Mouse (Mus musculus) retina, postnatal 1 day (tissue): Measurements from ENCODE around the gene Nectin4.

ENCODE experiments used
- DNase-seq: peaks from one replicate; pipeline ENCODE4 v3.0.0-alpha.2; 2012

Gene Nectin4

DNA sequence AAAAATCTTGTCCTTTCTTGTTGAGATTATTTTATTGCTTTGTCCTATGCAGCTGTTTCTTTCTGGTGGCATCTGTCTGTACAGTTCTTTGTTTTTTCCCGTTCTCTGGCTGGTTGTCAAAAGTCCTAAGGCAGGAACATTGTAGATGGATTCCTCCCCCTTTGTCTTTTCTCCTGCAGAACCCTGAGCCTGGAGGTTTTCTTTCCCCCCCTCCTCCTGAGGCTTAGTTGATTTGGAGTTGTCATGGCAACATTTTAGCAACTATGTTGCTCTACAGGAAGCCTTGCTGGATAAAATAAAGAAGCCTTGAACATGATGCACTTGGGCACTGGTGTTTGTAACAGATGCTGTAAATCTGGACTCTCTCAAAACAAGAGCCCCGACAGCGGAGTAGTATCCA is 42.5 kb downstream of the Nectin4 start:
- peak; percentile 65 for DNase-seq

DNA sequence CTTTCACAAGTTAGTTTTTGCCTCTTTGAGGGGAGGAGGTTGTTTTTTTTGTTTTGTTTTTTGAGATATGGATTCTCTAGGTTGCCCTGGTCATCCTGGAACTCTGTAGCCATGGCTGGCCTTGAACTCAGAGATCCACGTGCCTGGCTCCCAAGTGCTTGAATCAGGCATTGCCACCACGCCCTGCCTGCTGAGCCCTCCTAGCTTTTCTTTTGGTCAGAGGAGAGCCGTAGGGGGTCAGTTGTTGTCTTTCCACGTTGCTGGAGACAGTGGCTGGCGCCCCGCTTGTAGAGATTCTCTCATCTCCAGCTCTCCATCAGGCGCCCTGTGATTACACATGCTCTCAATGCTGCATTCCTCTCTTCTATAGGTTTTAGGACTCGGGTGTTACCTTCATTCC is 43.7 kb downstream of the Nectin4 start:
- no peak for DNase-seq

DNA sequence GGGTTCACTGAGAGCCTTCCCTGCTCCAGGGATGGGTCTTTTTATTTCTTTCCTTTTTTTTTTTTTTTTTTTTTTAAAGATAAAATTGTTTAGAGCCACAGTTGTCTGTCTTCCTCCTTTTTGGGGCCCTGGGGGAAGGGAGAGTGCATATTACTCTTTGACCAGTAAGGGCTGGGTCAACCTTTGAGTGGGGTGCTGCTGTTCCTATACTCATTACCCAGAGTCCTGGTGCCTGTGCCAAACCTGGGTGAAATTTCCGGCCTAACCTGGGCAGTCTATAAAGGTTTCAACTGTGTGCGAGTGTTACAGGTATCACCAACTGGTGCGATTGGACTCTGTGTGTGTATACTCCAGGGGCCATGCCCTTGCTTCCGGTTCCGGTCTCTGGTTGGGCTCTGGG is 48.8 kb downstream of the Nectin4 start, which contains the start of gene Tstd1:
Gene Tstd1 (plus strand): TSS at position 213 of the 400 bp plus-strand sequence.
- no peak for DNase-seq

DNA sequence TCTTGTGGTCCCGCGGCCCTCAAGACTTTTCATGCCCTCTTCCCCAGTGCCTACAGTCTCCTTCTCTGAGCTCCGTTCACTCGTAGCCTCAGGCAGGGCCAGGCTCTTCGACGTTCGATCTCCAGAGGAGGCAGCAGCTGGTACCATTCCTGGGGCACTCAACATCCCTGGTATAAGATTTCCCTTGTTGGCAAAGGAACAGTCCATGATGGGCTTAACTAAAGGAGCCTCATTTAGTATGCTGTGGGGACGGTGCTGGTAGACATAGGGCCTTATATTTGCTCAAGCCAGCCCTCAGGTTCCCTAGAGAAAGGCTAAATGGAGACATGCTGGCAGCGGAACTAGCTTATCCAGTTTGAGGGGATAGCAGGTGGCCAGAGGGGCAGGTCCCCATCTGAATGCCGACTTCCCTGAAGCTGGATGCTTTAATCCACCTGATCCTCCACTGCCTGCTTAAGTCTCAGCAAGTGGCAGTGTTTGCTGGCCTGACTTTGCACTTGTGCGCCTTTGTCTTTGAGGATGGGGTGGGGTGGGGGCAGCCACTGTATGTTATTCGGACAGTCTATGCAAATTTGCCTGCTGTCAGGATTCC is 49.5 kb downstream of the Nectin4 start:
- no peak for DNase-seq

DNA sequence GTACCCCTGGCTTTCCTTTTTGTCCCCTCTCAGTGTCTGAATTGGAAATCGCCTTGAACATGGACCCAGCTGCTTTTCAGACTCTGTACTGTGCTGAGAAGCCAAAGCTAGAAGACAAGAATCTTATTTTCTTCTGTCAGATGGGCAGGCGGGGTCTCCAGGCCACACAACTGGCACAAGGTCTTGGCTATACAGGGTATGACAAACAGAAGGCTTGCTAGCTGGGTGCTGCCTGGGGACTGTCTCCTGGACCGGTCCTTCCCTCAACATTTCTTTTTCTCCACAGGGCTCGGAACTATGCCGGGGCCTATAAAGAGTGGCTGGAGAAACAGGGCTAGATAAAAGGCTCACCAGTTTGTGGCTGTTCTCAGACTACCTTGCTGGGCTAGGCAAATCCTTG is 50.0 kb downstream of the Nectin4 start:
- DNase-seq, result no peak

DNA sequence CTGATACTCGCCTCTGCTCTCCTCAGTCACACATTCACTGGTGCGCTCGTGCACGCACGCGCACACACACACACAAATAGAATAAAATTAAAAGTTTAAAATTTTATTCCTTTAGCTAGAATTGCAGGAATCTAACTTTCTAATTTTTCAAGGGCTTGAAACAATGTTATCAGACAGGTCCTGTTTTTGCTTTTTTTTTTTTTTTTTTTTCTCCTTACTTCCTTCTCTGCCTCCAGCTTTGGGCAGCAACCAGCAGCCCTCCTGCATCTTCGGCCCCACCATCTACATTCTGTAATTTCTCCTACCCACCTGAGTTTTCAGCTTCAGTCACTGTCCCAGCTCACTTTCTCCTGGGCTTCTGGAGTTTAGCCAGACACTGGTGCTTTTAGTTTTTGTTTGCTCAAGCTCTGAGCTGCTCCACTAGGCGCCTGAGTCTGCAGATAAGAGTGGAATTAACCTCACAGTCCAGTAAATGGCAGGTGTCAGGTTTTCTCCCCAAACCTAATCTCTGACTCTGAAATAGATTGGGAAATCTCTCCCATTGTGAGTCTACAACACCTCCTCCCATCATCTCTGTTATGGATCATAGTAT is 52.7 kb downstream of the Nectin4 start:
- DNase-seq, result no peak

DNA sequence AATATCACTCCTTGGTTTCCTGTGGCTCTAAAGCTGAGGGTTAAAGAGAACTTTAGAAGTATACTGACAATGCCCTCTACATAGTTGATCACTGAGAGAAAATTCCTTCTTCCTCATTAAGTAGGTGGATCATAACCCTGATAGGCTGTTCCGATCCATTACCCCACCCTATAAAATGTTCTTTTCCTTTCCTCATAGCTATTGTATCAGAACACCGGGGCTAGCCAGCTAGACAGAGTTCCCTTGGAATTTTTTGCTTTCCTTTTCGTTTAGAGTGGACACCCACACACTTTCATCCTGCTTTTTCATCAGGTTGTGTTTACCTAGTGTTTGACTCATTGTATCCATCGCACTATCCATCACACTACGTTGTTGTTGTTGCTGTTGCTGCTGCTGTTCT is 54.7 kb downstream of the Nectin4 start:
- no peak for DNase-seq

DNA sequence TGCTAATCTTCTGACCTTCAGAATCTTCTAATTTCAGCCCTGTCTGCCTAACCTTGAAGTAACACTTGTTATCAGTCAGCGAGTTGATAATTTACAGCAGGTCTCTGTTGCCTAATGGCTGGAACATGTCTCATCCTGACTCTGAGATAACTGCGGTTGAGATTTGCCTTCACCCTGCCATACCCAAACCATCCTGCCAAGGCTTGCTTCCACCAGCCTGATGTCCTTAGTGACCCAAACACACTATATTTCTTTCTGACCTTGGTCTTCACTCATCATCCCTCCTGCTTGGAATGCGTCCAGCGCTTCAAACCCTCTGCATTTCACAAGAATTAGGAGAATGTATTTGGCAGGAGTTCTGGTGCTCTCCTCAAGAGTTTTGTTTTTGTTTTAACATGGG is 55.2 kb downstream of the Nectin4 start:
- no peak for DNase-seq

DNA sequence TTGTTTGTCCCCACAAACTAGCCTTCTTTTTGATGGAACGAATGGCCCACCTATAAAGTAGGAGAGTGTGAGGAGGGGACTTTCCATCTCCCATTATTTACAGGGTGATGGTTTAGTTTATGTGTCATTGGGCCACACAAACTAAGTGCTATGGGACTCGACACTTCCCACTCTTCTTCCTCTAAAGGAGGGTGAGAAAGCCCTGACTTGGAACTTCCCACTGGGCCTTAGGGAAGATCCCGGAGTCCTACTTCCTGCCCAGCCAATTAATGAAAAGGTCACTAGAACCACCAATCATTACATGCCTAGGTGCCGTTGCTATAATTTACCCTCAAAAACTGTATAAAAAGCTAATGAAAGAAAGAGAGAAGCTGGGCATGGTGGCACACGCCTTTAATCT is 62.3 kb downstream of the Nectin4 start:
- DNase-seq, result no peak

DNA sequence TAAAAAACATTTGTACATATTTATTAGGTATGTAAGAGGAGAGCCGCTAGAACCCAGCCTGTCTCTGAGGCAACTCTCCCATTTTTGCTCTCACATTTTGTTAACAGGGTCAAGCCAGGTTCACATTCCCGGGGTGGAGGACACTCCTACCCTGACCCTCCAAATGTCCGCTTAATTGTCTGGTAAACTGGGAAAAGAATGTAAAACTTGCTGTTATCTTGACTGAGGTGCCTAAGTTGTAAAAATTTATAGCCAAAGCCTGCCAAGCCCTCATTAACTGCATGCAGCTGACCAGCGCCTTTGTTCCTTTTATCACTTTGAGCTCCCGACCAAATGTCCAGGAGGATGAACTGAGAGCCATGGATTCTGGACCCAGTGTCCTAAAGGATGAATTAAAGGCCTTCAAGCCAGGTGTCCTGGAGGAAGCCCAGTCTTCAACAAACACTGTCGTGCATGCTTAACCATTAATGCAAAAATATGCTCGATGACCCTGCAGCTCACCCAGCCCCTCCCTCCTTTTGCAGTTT is 65.5 kb downstream of the Nectin4 start:
- DNase-seq, result no peak

DNA sequence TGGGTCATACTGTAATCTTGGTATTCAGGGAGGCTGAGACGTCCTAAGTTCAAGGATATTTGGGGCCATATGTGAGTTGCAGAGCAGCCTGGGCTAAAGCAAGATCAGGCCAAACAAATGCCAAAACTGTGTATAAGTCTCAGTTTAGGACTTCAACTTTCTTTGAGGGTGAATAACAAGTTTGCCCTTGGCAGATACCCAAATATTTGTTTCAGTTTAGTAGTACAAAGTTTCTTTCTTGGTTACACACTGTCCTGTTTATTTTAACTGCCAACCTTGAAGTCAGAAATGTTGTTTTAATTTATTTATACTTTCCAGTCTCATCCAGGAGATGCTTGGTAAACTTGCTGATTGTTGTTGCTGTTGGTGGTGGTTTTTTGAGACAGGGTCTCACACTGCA is 66.1 kb downstream of the Nectin4 start:
- no peak for DNase-seq

DNA sequence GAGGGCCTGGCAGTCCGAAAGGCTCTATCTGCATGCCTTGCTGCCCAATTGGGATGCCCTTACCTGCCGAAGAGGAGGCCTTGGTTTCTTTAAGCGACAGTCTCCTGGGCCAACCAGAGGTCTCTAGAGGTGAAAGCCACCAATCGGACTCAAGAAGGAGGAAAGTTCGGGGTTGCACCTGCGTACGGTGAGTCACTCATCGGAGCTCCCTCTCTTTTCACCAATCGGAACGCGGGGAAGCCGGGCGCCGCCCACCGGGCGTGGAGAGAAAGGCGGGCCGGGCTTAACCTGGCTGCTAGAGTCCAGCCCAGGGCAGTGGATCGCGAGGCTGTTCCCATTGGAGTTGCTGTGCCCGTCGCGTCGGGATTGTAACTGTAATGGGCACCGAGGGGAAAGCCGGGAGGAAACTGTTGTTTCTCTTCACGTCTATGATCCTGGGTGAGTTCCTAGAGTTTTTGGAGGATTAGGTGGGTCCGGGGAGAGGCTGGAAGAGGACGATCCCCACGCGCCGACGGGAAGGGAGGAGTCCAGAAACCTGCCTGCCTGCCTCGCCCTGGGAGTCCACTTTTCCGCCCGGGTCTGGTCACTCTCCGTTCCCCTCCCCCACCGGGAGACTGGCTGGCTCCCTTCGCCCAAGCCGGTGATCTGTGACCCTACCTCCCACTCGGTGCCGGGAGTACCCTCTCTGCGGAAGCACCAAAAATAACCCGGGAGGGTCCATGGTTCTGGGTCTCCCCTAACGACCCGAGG is 67.5 kb downstream of the Nectin4 start, which contains the start of gene F11r:
Gene F11r (plus strand): TSS at position 272 of the 750 bp plus-strand sequence.
- peak; percentile 68 for DNase-seq
